Mouse (Mus musculus) testis, adult 2 months (tissue): Measurements from ENCODE around the gene Ramp2. TPM values are rescaled to one million over a fixed set of nuclear protein-coding genes. Genes with fewer than 3 reads are reported as not detected.

Source experiments
- H3K27ac ChIP-seq: fragments of 200-500 bp; 2 replicates; pipeline ENCODE4 v1.5.1; 2012; ENCODE audit warnings: low read depth, low read length; ENCODE audit not compliant: control insufficient read depth, insufficient read depth
- H3K27me3 ChIP-seq: fragments of 200-500 bp; 2 replicates; pipeline ENCODE4 v1.6.1; 2012; ENCODE audit warnings: mild to moderate bottlenecking, low read length, moderate library complexity; ENCODE audit not compliant: control insufficient read depth, insufficient read depth
- H3K36me3 ChIP-seq: fragments of 200-500 bp; 2 replicates; pipeline ENCODE4 v1.6.1; 2012; ENCODE audit warnings: mild to moderate bottlenecking, low read length; ENCODE audit not compliant: control insufficient read depth, insufficient read depth
- H3K4me1 ChIP-seq: fragments of 200-500 bp; 2 replicates; pipeline ENCODE4 v1.6.1; 2012; ENCODE audit warnings: low read length; ENCODE audit not compliant: control insufficient read depth, insufficient read depth
- H3K4me3 ChIP-seq: fragments of 200-500 bp; 2 replicates; pipeline ENCODE4 v1.5.1; 2012; ENCODE audit warnings: low read depth, mild to moderate bottlenecking, low read length, moderate library complexity, mixed read lengths; ENCODE audit not compliant: control insufficient read depth
- CTCF ChIP-seq: fragments of 200-500 bp; IDR thresholded peaks from 2 replicates; pipeline ENCODE4 v1.5.1; 2012; ENCODE audit warnings: low read depth, mild to moderate bottlenecking, inconsistent platforms, low read length, moderate library complexity; ENCODE audit not compliant: control insufficient read depth, insufficient read depth, insufficient replicate concordance
- POLR2A ChIP-seq: fragments of 200-500 bp; IDR thresholded peaks from 2 replicates; pipeline ENCODE4 v1.6.1; 2012; ENCODE audit warnings: low read depth, mild to moderate bottlenecking, inconsistent platforms, low read length, moderate library complexity; ENCODE audit not compliant: control insufficient read depth
- polyA plus RNA-seq: library from polyadenylated mRNA; depleted of rRNA; stranded (reverse); fragments of >200 nt; gene quantifications from 2 replicates; pipeline ENCODE4 v1.2.3, GENCODE M21; 2012

Gene Ramp2
- polyA plus RNA-seq, 1 experiment: 5.8 TPM

DNA sequence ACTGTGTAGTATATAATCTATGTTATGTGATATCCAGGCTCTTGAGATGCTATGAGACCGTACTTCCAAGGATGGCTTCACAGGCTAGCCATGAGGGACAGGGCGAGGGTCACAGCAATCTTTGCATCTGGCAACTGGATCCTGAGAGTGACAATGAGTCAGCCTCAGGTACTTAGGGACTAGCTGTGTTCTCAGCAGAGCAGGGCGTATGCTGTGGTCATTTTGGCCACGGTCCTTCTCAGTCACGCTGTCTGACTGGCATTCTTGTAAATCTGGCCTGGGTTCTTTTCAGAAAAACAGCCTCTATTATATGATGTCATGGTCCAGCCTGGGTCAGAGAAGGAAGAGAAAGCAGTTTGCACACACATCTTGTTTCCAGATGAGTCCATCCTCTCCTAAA is 9.0 kb upstream of the Ramp2 start:
- H3K4me1 ChIP-seq: 0 out of 2 replicates have a peak, but pooled peaks cover 3% of the 10 kb centered on the region
- no peak for TF ChIP-seq CTCF
- TF ChIP-seq POLR2A: no peak
- H3K27ac ChIP-seq: no peak overlapping the region
- no peaks in the 10 kb centered on the region for H3K27me3 ChIP-seq
- no peaks in the 10 kb centered on the region for H3K36me3 ChIP-seq
- no peak overlapping the region for H3K4me3 ChIP-seq

DNA sequence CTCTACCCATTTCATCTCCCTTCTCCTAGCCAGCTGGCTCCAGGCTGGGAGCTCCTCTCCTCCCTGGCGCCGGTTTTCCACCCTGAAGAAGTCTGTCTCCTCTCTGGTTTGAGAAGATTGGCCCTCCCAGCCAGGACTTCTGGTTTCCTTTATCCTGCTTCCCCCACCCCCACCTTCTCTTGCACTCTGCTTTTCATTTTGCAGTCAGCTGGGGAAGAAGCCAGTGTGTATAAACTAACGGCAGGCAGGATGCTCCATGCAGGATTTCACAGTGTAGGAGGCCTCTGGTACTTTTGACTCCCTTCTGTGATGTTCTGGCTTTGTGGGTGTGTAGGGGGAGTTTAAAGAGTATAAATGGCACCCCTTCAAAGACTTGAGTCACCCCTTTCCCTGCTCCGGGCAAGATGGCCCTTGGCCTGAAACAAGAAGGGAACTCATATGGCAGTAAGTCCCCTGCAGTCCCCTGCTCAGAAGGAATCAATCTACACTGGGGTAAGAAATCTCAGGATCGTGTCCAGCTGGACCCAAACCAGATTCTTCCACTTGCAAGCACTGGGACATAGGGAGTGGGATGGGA is 7.7 kb upstream of the Ramp2 start:
- Histone ChIP-seq H3K4me1 (no peaks in the 10 kb centered on the region), H3K27ac (no peak overlapping the region)

DNA sequence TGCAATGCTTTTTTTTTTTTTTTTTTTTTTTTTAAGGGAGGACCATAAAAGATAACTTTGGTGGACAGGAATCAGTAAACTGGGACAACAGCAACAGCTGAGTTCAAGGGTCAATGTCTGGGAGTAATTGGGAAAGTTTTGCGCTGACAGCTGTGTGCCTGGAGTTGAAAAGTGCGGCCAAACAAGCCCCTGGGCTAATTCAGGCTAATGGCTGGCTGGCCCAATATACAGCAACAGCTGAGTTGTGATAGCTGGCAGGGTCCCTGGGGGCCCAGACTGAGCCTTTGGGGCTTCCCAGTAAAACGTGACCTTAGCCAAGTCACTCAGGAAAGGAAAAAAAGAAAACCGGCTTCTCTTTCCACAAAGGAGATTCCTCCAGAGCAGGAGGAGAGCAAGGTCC is 757 bp upstream of the Ramp2 start:
- TF ChIP-seq CTCF: no peak
- TF ChIP-seq POLR2A: no peak
- Histone ChIP-seq H3K27me3 (no peaks in the 10 kb centered on the region), H3K4me1 (peaks cover 6% of the 10 kb centered on the region), H3K36me3 (no peaks in the 10 kb centered on the region), H3K4me3 (no peak overlapping the region), H3K27ac (no peak overlapping the region)

More for the DNA sequence above, 7.7 kb upstream of the Ramp2 start:
- H3K36me3 ChIP-seq: no peaks in the 10 kb centered on the region
- H3K4me3 ChIP-seq: no peak overlapping the region
- H3K27me3 ChIP-seq: no peaks in the 10 kb centered on the region
- TF ChIP-seq POLR2A (no peak), CTCF (no peak)

DNA sequence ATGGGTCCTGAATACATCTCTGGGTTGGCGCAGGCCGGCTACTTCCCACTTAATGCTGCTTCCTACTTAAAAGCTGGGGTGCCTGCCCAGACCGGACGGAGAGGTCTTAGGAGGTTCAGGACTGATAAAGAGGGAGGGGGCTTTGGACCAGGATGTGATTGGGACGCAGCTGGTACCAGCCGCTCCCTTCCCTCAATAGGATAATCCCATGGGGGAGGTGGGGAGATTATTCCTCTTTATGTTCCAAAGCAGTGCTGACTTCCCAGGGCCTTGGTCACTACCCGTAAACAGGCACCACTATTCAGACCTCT is 829 bp downstream of the Ramp2 start:
- Histone ChIP-seq H3K4me3 (peak overlapping the region; percentile 78), H3K27ac (peak overlapping the region; percentile 16; the same call in 1 of the 2 replicates), H3K4me1 (peaks cover 6% of the 10 kb centered on the region), H3K27me3 (no peaks in the 10 kb centered on the region), H3K36me3 (no peaks in the 10 kb centered on the region)
- no peak for TF ChIP-seq CTCF
- TF ChIP-seq POLR2A: no peak

DNA sequence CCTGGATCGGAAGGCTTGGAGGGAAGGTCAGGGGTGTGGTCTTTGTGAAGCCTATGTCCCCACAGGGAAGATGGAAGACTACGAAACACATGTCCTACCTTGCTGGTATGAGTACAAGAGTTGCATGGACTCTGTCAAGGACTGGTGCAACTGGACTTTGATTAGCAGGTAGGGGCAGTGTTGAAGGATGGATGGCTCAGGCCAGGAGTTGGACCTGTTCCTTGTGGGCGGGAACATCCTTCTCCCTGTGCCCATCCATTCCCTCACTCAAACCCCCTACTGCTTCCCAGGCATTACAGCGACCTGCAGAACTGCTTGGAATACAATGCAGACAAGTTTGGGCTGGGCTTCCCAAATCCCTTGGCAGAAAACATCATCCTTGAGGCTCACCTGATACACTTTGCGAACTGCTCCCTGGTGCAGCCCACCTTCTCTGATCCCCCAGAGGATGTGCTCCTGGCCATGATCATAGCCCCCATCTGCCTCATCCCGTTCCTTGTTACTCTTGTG is 1.7 kb downstream of the Ramp2 start:
- H3K4me1 ChIP-seq: peaks cover 6% of the 10 kb centered on the region
- H3K4me3 ChIP-seq: no peak overlapping the region
- H3K27me3 ChIP-seq: no peaks in the 10 kb centered on the region
- no peak overlapping the region for H3K27ac ChIP-seq
- H3K36me3 ChIP-seq: no peaks in the 10 kb centered on the region
- TF ChIP-seq POLR2A (no peak), CTCF (no peak)

DNA sequence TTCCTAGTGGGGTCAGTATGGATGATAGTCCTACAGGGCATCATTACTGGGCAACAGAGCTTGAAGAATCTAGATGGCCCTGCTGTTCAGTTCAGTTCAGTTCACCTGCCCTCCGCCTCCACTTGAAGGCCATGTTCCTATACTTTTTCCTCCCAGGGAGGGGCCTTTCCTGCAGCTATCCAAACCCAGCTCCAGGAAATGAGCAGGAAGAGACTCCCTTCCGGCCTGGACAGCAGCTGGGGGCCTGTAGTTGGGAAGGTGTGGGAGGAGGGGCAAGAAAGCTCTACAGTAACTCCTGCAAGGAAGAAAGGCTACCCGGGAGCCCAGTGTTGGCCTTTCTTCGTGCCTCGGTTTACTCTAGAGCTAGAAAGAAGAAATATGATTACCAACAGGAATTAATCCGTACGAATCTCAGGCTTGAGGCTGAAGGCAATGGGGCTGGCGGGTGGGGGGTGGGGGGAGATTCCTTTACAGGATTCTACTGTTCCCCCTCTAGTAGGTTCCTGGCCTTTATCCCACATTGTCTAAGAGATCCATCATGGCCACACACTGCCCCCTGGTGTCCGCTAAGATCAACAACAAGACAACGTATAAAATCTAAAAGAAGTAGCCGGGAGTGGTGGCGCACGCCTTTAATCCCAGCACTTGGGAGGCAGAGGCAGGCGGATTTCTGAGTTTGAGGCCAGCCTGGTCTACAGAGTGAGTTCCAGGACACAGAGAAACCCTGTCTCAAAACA is 2.6 kb downstream of the Ramp2 start:
- no peak overlapping the region for H3K27ac ChIP-seq

DNA sequence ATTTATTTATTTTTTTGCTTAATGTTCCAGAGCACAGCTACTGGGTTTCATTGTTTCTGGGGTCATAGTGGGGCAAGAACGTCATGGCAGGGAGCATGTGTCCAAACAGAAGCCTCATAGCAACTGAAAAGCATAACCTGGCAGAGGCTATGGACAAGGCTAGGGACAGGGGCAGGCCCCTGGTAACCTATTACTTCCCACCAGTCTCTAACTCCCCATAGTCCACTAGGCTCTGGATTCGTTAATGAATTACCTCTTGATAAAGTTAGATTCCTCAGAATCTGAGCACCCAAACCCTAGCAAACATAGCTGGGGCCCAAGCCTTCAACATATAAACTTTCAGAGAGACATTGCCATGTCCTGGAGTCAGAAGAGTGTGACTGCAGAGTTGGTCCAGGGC is 5.2 kb downstream of the Ramp2 start:
- no peak for TF ChIP-seq POLR2A
- TF ChIP-seq CTCF: no peak
- Histone ChIP-seq H3K36me3 (no peaks in the 10 kb centered on the region), H3K4me1 (peaks cover 5% of the 10 kb centered on the region), H3K27me3 (no peaks in the 10 kb centered on the region), H3K27ac (no peak overlapping the region), H3K4me3 (no peak overlapping the region)

More for the DNA sequence above, 2.6 kb downstream of the Ramp2 start:
- TF ChIP-seq POLR2A: no peak
- no peak for TF ChIP-seq CTCF
- Histone ChIP-seq H3K27me3 (no peaks in the 10 kb centered on the region), H3K4me3 (no peak overlapping the region), H3K36me3 (no peaks in the 10 kb centered on the region), H3K4me1 (peaks cover 8% of the 10 kb centered on the region)
